Mouse (Mus musculus) limb, embryonic 14.5 days (tissue): ENCODE results near the gene Slc30a3. TPM values are rescaled to one million over a fixed set of nuclear protein-coding genes. Genes with fewer than 3 reads are reported as not detected.
"Not testable (repeated sequence)": the region's sequence is repeated elsewhere in the genome, so short reads cannot be mapped to it uniquely, and the experiment has no call there.

Source experiments
- ATAC-seq: fragments of 200-750 bp; cut with Nextera tagmentation; 2 replicates; pipeline ENCODE4 v1.8.0; 2017; ENCODE audit warnings: low read depth, moderate number of reproducible peaks, moderate TSS enrichment; ENCODE audit not compliant: low FRiP score
- DNase-seq: peaks from one replicate; pipeline ENCODE4 v3.0.0-alpha.2; 2015; ENCODE audit warnings: low spot score
- H3K27ac ChIP-seq: fragments of 300-500 bp; sonication (generic); replicated peaks from 2 replicates; pipeline ENCODE4 v1.5.1; 2014; ENCODE audit warnings: low read depth, mild to moderate bottlenecking, low read length, moderate library complexity, mixed read lengths
- H3K27me3 ChIP-seq: fragments of 300-500 bp; sonication (generic); 2 replicates; pipeline ENCODE4 v1.6.1; 2014; ENCODE audit warnings: low read length, mixed read lengths; ENCODE audit not compliant: control insufficient read depth, insufficient read depth
- H3K36me3 ChIP-seq: fragments of 300-500 bp; sonication (generic); 2 replicates; pipeline ENCODE4 v1.6.1; 2014; ENCODE audit warnings: mild to moderate bottlenecking, low read length, moderate library complexity, mixed read lengths; ENCODE audit not compliant: control insufficient read depth, insufficient read depth
- H3K4me1 ChIP-seq: fragments of 300-500 bp; sonication (generic); 2 replicates; pipeline ENCODE4 v1.6.1; 2014; ENCODE audit warnings: antibody characterized with exemption, low read length, mixed read lengths; ENCODE audit not compliant: control insufficient read depth, insufficient read depth
- H3K4me2 ChIP-seq: fragments of 300-500 bp; sonication (generic); replicated peaks from 2 replicates; pipeline ENCODE4 v1.6.1; 2014; ENCODE audit warnings: low read depth, mild to moderate bottlenecking, low read length, moderate library complexity; ENCODE audit not compliant: severe bottlenecking
- H3K4me3 ChIP-seq: fragments of 300-500 bp; sonication (generic); replicated peaks from 2 replicates; pipeline ENCODE4 v1.5.1; 2014; ENCODE audit warnings: low read length
- H3K9ac ChIP-seq: fragments of 300-500 bp; sonication (generic); 2 replicates; pipeline ENCODE4 v1.6.1; 2014; ENCODE audit warnings: mild to moderate bottlenecking, low read depth, low read length, moderate library complexity; ENCODE audit not compliant: severe bottlenecking
- H3K9me3 ChIP-seq: fragments of 300-500 bp; sonication (generic); 2 replicates; pipeline ENCODE4 v1.6.1; 2016; ENCODE audit warnings: low read length; ENCODE audit not compliant: control insufficient read depth
- POLR2A ChIP-seq: fragments of 200-500 bp; IDR thresholded peaks from 2 replicates; pipeline ENCODE4 v1.8.0; 2012; ENCODE audit warnings: inconsistent platforms, mild to moderate bottlenecking, moderate library complexity, borderline replicate concordance; ENCODE audit not compliant: insufficient read depth, insufficient read length; ENCODE audit errors: extremely low read depth
- WGBS: fragments of 180-500 bp; shearing (Covaris S2); extraction: QIAGEN DNeasy Blood & Tissue Kit; methylation state at CpG from one replicate; pipeline ENCODE4 v1.1.7; 2014; 5-methylcytosine and 5-hydroxymethylcytosine counted together
- polyA plus RNA-seq, 2 experiments: library from polyadenylated mRNA; depleted of rRNA in 1 of 2; stranded (reverse) in 1 of 2; unstranded in 1 of 2; fragments of >200 nt; fragmentation: Nextera tagmentation in 1 of 2; extraction: Ambion mirVana in 1 of 2; gene quantifications; 2 replicates each; pipeline versions ENCODE4 v1.2.1 to v1.2.3; 2012 to 2014

Gene Slc30a3
- polyA plus RNA-seq, 2 experiments = 0.82 to 0.91 TPM

- no peaks in the 10 kb centered on the region for H3K27me3 ChIP-seq
- TF ChIP-seq POLR2A = no peak
- DNase-seq = no peak
- no peaks in the 10 kb centered on the region for H3K9me3 ChIP-seq
- no peak for ATAC-seq
- H3K36me3 ChIP-seq = peaks cover 16% of the 10 kb centered on the region
- H3K4me1 ChIP-seq = no peaks in the 10 kb centered on the region
- WGBS = 91% methylated on average over 7 of the region's 7 CpGs
- no peak overlapping the region for H3K4me3 ChIP-seq
- no peak overlapping the region for H3K4me2 ChIP-seq
- H3K9ac ChIP-seq = no peak overlapping the region
- no peak overlapping the region for H3K27ac ChIP-seq
Observed at GRCm38 (mm10) chr5:31038171-31038845, 69.7 kb downstream of the Slc30a3 start.

- H3K27me3 ChIP-seq, H3K36me3 ChIP-seq, H3K9me3 ChIP-seq, DNase-seq, H3K4me3 ChIP-seq, H3K27ac ChIP-seq, H3K9ac ChIP-seq, ATAC-seq, H3K4me2 ChIP-seq, H3K4me1 ChIP-seq: not testable (repeated sequence)
- WGBS = 88% methylated on average over 11 of the region's 11 CpGs
Observed at GRCm38 (mm10) chr5:31036556-31036955, 71.5 kb downstream of the Slc30a3 start.

Other genes with a start within 250 kb of the Slc30a3 start
- 115 and 152 TPM in 2 replicates for gene Tmem214, start 240.2 kb downstream of the Slc30a3 start, polyA plus RNA-seq (2012; rRNA removed)
- gene Tmem214, start 240.2 kb downstream of the Slc30a3 start, polyA plus RNA-seq (2014; fragmentation: Nextera tagmentation; extraction: Ambion mirVana) = 80.7 and 81.8 TPM in 2 replicates
- 61.9 and 78.3 TPM in 2 replicates for gene Agbl5, start 219.5 kb downstream of the Slc30a3 start, polyA plus RNA-seq (2012; rRNA removed)
- gene Agbl5, start 219.5 kb downstream of the Slc30a3 start, polyA plus RNA-seq (2014; fragmentation: Nextera tagmentation; extraction: Ambion mirVana) = 27.7 and 32.2 TPM in 2 replicates
- 364 and 388 TPM in 2 replicates for gene Ost4, start 200.4 kb downstream of the Slc30a3 start, polyA plus RNA-seq (2012; rRNA removed)
- 502 and 567 TPM in 2 replicates for gene Ost4, start 200.4 kb downstream of the Slc30a3 start, polyA plus RNA-seq (2014; fragmentation: Nextera tagmentation; extraction: Ambion mirVana)
- 222 and 268 TPM in 2 replicates for gene Emilin1, start 194.8 kb downstream of the Slc30a3 start, polyA plus RNA-seq (2012; rRNA removed)
- 191 and 204 TPM in 2 replicates for gene Emilin1, start 194.8 kb downstream of the Slc30a3 start, polyA plus RNA-seq (2014; fragmentation: Nextera tagmentation; extraction: Ambion mirVana)
- 29.5 and 37.8 TPM in 2 replicates for gene Khk, start 186.8 kb downstream of the Slc30a3 start, polyA plus RNA-seq (2012; rRNA removed)
- gene Khk, start 186.8 kb downstream of the Slc30a3 start, polyA plus RNA-seq (2014; fragmentation: Nextera tagmentation; extraction: Ambion mirVana) = 29.7 and 31.3 TPM in 2 replicates
- gene Cgref1, start 162.6 kb downstream of the Slc30a3 start, polyA plus RNA-seq (2012; rRNA removed) = 19.8 and 21.5 TPM in 2 replicates
- gene Cgref1, start 162.6 kb downstream of the Slc30a3 start, polyA plus RNA-seq (2014; fragmentation: Nextera tagmentation; extraction: Ambion mirVana) = 15.1 and 20.9 TPM in 2 replicates
- gene Preb, start 147.9 kb downstream of the Slc30a3 start, polyA plus RNA-seq (2012; rRNA removed) = 259 and 349 TPM in 2 replicates
- gene Preb, start 147.9 kb downstream of the Slc30a3 start, polyA plus RNA-seq (2014; fragmentation: Nextera tagmentation; extraction: Ambion mirVana) = 91.1 and 98.9 TPM in 2 replicates
- gene Tcf23, start 139.6 kb downstream of the Slc30a3 start, polyA plus RNA-seq (2012; rRNA removed) = 0.05 TPM in 1 of 2 replicates, not detected in the other
- not detected in 2 replicates for gene Tcf23, start 139.6 kb downstream of the Slc30a3 start, polyA plus RNA-seq (2014; fragmentation: Nextera tagmentation; extraction: Ambion mirVana)
- 134 and 151 TPM in 2 replicates for gene Atraid, start 59.9 kb downstream of the Slc30a3 start, polyA plus RNA-seq (2012; rRNA removed)
- gene Atraid, start 59.9 kb downstream of the Slc30a3 start, polyA plus RNA-seq (2014; fragmentation: Nextera tagmentation; extraction: Ambion mirVana) = 190 and 200 TPM in 2 replicates
- gene Slc5a6, start 59.3 kb downstream of the Slc30a3 start, polyA plus RNA-seq (2012; rRNA removed) = 25.3 and 33.9 TPM in 2 replicates
- 11.0 and 11.4 TPM in 2 replicates for gene Slc5a6, start 59.3 kb downstream of the Slc30a3 start, polyA plus RNA-seq (2014; fragmentation: Nextera tagmentation; extraction: Ambion mirVana)
- gene Cad, start 53.5 kb downstream of the Slc30a3 start, polyA plus RNA-seq (2012; rRNA removed) = 49.1 and 62.5 TPM in 2 replicates
- 28.3 and 29.4 TPM in 2 replicates for gene Cad, start 53.5 kb downstream of the Slc30a3 start, polyA plus RNA-seq (2014; fragmentation: Nextera tagmentation; extraction: Ambion mirVana)
- gene Dnajc5g, start 2.0 kb downstream of the Slc30a3 start, polyA plus RNA-seq (2012; rRNA removed) = not detected in 2 replicates
- gene Dnajc5g, start 2.0 kb downstream of the Slc30a3 start, polyA plus RNA-seq (2014; fragmentation: Nextera tagmentation; extraction: Ambion mirVana) = not detected in 2 replicates
- 8.1 and 8.7 TPM in 2 replicates for gene Trim54, start 8.5 kb upstream of the Slc30a3 start, polyA plus RNA-seq (2012; rRNA removed)
- 4.9 and 6.2 TPM in 2 replicates for gene Trim54, start 8.5 kb upstream of the Slc30a3 start, polyA plus RNA-seq (2014; fragmentation: Nextera tagmentation; extraction: Ambion mirVana)
- 0.16 TPM in 1 of 2 replicates, not detected in the other for gene Ucn, start 30.6 kb upstream of the Slc30a3 start, polyA plus RNA-seq (2012; rRNA removed)
- gene Ucn, start 30.6 kb upstream of the Slc30a3 start, polyA plus RNA-seq (2014; fragmentation: Nextera tagmentation; extraction: Ambion mirVana) = 0.46 TPM in 1 of 2 replicates, not detected in the other
- gene Mpv17, start 46.0 kb upstream of the Slc30a3 start, polyA plus RNA-seq (2012; rRNA removed) = 78.5 and 103 TPM in 2 replicates
- 49.4 and 61.8 TPM in 2 replicates for gene Mpv17, start 46.0 kb upstream of the Slc30a3 start, polyA plus RNA-seq (2014; fragmentation: Nextera tagmentation; extraction: Ambion mirVana)
- 3.9 and 4.3 TPM in 2 replicates for gene Gm29609, start 71.7 kb upstream of the Slc30a3 start, polyA plus RNA-seq (2012; rRNA removed)
- gene Gm29609, start 71.7 kb upstream of the Slc30a3 start, polyA plus RNA-seq (2014; fragmentation: Nextera tagmentation; extraction: Ambion mirVana) = 0.70 and 0.96 TPM in 2 replicates
- 130 and 143 TPM in 2 replicates for gene Gtf3c2, start 71.9 kb upstream of the Slc30a3 start, polyA plus RNA-seq (2012; rRNA removed)
- 47.1 and 66.2 TPM in 2 replicates for gene Gtf3c2, start 71.9 kb upstream of the Slc30a3 start, polyA plus RNA-seq (2014; fragmentation: Nextera tagmentation; extraction: Ambion mirVana)
- gene Snx17, start 85.0 kb upstream of the Slc30a3 start, polyA plus RNA-seq (2012; rRNA removed) = 108 and 120 TPM in 2 replicates
- gene Snx17, start 85.0 kb upstream of the Slc30a3 start, polyA plus RNA-seq (2014; fragmentation: Nextera tagmentation; extraction: Ambion mirVana) = 139 and 144 TPM in 2 replicates
- 46.9 and 49.3 TPM in 2 replicates for gene Eif2b4, start 85.2 kb upstream of the Slc30a3 start, polyA plus RNA-seq (2012; rRNA removed)
- gene Eif2b4, start 85.2 kb upstream of the Slc30a3 start, polyA plus RNA-seq (2014; fragmentation: Nextera tagmentation; extraction: Ambion mirVana) = 67.5 and 68.5 TPM in 2 replicates
- gene Zfp513, start 94.1 kb upstream of the Slc30a3 start, polyA plus RNA-seq (2012; rRNA removed) = 58.8 and 77.1 TPM in 2 replicates
- gene Zfp513, start 94.1 kb upstream of the Slc30a3 start, polyA plus RNA-seq (2014; fragmentation: Nextera tagmentation; extraction: Ambion mirVana) = 6.8 and 8.0 TPM in 2 replicates
- 91.2 and 118 TPM in 2 replicates for gene Ppm1g, start 112.5 kb upstream of the Slc30a3 start, polyA plus RNA-seq (2012; rRNA removed)
- 98.8 and 111 TPM in 2 replicates for gene Ppm1g, start 112.5 kb upstream of the Slc30a3 start, polyA plus RNA-seq (2014; fragmentation: Nextera tagmentation; extraction: Ambion mirVana)
- gene Nrbp1, start 132.6 kb upstream of the Slc30a3 start, polyA plus RNA-seq (2012; rRNA removed) = 161 and 181 TPM in 2 replicates
- 157 and 166 TPM in 2 replicates for gene Nrbp1, start 132.6 kb upstream of the Slc30a3 start, polyA plus RNA-seq (2014; fragmentation: Nextera tagmentation; extraction: Ambion mirVana)
- gene Gm9970, start 133.0 kb upstream of the Slc30a3 start, polyA plus RNA-seq (2012; rRNA removed) = 0.15 TPM in 1 of 2 replicates, not detected in the other
- gene Gm9970, start 133.0 kb upstream of the Slc30a3 start, polyA plus RNA-seq (2014; fragmentation: Nextera tagmentation; extraction: Ambion mirVana) = 0.40 TPM in 1 of 2 replicates, not detected in the other
- gene Krtcap3, start 143.5 kb upstream of the Slc30a3 start, polyA plus RNA-seq (2012; rRNA removed) = 25.2 and 31.4 TPM in 2 replicates
- 10.2 and 16.4 TPM in 2 replicates for gene Krtcap3, start 143.5 kb upstream of the Slc30a3 start, polyA plus RNA-seq (2014; fragmentation: Nextera tagmentation; extraction: Ambion mirVana)
- 53.3 and 64.2 TPM in 2 replicates for gene Ift172, start 182.9 kb upstream of the Slc30a3 start, polyA plus RNA-seq (2012; rRNA removed)
- 41.6 and 46.1 TPM in 2 replicates for gene Ift172, start 182.9 kb upstream of the Slc30a3 start, polyA plus RNA-seq (2014; fragmentation: Nextera tagmentation; extraction: Ambion mirVana)
- gene Fndc4, start 187.8 kb upstream of the Slc30a3 start, polyA plus RNA-seq (2012; rRNA removed) = 174 and 211 TPM in 2 replicates
- gene Fndc4, start 187.8 kb upstream of the Slc30a3 start, polyA plus RNA-seq (2014; fragmentation: Nextera tagmentation; extraction: Ambion mirVana) = 93.9 and 101 TPM in 2 replicates
- gene Gckr, start 189.2 kb upstream of the Slc30a3 start, polyA plus RNA-seq (2012; rRNA removed) = 0.47 and 1.2 TPM in 2 replicates
- gene Gckr, start 189.2 kb upstream of the Slc30a3 start, polyA plus RNA-seq (2014; fragmentation: Nextera tagmentation; extraction: Ambion mirVana) = 0.36 TPM in 1 of 2 replicates, not detected in the other